Mouse (Mus musculus) frontal cortex, postnatal 36 days (tissue): ENCODE results near the gene Fam118a.

ENCODE experiments used
- DNase-seq, 2 experiments: peaks; one replicate each; pipeline ENCODE4 v3.0.0; 2022; ENCODE audit warnings: low spot score in 2 of 2

The Fam118a gene

DNA sequence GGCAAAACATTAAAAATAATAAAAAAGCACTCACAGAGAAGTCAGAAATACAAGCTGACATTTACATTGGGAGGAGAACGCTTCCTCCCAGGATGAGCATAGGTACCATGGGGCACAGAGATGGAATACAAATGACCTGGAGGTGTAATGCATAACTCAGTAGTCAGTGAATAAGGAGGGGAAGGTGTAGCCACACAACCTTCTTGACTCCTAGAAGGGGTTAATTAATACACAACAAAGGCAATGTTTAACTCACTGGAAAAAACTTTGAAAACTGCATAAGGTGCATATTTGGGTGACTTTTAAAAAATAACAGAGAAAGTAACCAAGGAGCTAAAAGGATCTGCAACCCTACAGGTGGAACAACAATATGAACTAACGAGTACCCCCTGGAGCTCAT is 43.9 kb downstream of the Fam118a start:
- no peak for DNase-seq

DNA sequence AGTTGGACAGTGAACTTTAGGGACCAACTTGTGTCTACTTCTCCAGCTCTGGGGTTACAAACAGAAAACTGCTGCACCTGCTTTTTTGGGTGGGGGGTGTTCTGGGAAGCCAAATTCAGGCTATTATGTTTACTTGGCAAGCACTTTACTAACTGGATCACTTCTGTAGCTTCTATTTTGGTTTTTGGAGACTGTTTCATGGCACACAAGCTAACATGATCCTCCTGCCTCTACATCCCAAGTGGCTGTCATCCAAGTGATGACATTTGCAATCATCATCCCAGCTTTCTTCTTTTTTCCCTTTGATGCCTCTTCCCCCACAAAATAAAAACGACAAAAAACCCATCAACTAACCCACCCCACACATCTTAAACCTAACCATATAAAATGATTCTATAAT is 56.9 kb downstream of the Fam118a start:
- no peak for DNase-seq
